Mouse (Mus musculus): ENCODE results near the gene Chrdl2. TPM values are rescaled to one million over a fixed set of nuclear protein-coding genes. Genes with fewer than 3 reads are reported as not detected.
"Not testable (repeated sequence)": the region's sequence is repeated elsewhere in the genome, so short reads cannot be mapped to it uniquely, and the experiment has no call there.

Chrdl2 gene
- 0.54 and 0.72 TPM in 2 replicates for polyA plus RNA-seq (2014; fragmentation: Nextera tagmentation; extraction: Ambion mirVana)

GRCm38 (mm10) chr7:100005790-100006189 is at the start of gene Chrdl2:
Chrdl2 (plus strand) TSS chr7:100006172.
- peak; percentile 93 for ATAC-seq (ENCODE audit: low read depth)
- WGBS, result 1% methylated on average over 29 of the region's 44 CpGs
- Histone ChIP-seq H3K27me3 (ENCODE audit: control insufficient read depth, insufficient read depth, low read length) (peaks cover 38% of the 10 kb centered on the region), H3K27ac (ENCODE audit: low read depth, low read length) (no peak within 1 kb of the TSS), H3K4me3 (ENCODE audit: low read depth, low read length) (peak within 1 kb of the TSS; percentile 41), H3K9ac (replicated peaks; ENCODE audit: low read depth, low read length) (peak within 1 kb of the TSS; percentile 51), H3K4me2 (ENCODE audit: low read depth, low read length) (peak within 1 kb of the TSS; percentile 90), H3K36me3 (ENCODE audit: control insufficient read depth, insufficient read depth, low read length) (no peaks in the 10 kb centered on the region), H3K4me1 (ENCODE audit: control insufficient read depth, insufficient read depth, low read length) (no peaks in the 10 kb centered on the region), H3K9me3 (ENCODE audit: control insufficient read depth, low read length) (no peaks in the 10 kb centered on the region; the same call in 1 of the 2 replicates)

GRCm38 (mm10) chr7:99957226-99957965 is 48.6 kb upstream of the Chrdl2 start:
- Histone ChIP-seq H3K36me3 (ENCODE audit: control insufficient read depth, insufficient read depth, low read length) (no peaks in the 10 kb centered on the region), H3K4me3 (ENCODE audit: low read depth, low read length) (no peak overlapping the region), H3K4me1 (ENCODE audit: control insufficient read depth, insufficient read depth, low read length) (peaks cover under 1% of the 10 kb centered on the region; the same call in 1 of the 2 replicates), H3K4me2 (ENCODE audit: low read depth, low read length) (no peak overlapping the region), H3K9me3 (ENCODE audit: control insufficient read depth, low read length) (no peaks in the 10 kb centered on the region), H3K27ac (ENCODE audit: low read depth, low read length) (no peak overlapping the region), H3K9ac (replicated peaks; ENCODE audit: low read depth, low read length) (no peak overlapping the region), H3K27me3 (ENCODE audit: control insufficient read depth, insufficient read depth, low read length) (no peaks in the 10 kb centered on the region)
- 64% methylated on average over 12 of the region's 12 CpGs for WGBS
- no peak for ATAC-seq (ENCODE audit: low read depth)

- H3K27ac ChIP-seq (ENCODE audit: low read depth, low read length); H3K27me3 ChIP-seq (ENCODE audit: control insufficient read depth, insufficient read depth, low read length); H3K4me2 ChIP-seq (ENCODE audit: low read depth, low read length); H3K9me3 ChIP-seq (ENCODE audit: control insufficient read depth, low read length); H3K4me3 ChIP-seq (ENCODE audit: low read depth, low read length); H3K36me3 ChIP-seq (ENCODE audit: control insufficient read depth, insufficient read depth, low read length); ATAC-seq (ENCODE audit: low read depth); H3K9ac ChIP-seq (replicated peaks; ENCODE audit: low read depth, low read length): not testable (repeated sequence)
- 94% methylated on average over 2 of the region's 2 CpGs for WGBS
- peaks cover 22% of the 10 kb centered on the region for H3K4me1 ChIP-seq (ENCODE audit: control insufficient read depth, insufficient read depth, low read length)
Observed at GRCm38 (mm10) chr7:99960571-99960970, 45.4 kb upstream of the Chrdl2 start.

DNA sequence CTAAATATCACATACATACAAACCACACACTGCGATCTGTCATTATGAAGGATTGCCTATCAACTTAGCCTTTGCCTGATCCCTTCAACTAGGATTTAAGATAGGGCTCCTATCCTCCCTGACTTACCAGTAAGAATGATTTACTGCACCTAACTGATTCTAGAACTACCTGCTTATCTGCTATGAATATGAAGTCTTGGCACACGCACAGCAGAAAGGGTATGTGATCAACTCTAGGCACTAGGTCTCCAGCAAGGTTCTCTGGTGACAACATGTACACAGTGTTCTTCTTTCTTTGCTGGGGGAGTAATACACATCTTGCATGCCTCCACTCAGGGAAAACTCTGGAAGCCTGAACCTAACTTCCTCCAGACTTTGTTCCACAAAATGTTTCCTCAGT is 44.5 kb upstream of the Chrdl2 start:
- WGBS, result 94% methylated on average over 2 of the region's 2 CpGs
- no peaks in the 10 kb centered on the region for H3K9me3 ChIP-seq (ENCODE audit: control insufficient read depth, low read length)
- peaks cover 30% of the 10 kb centered on the region for H3K4me1 ChIP-seq (ENCODE audit: control insufficient read depth, insufficient read depth, low read length)
- H3K27ac ChIP-seq (ENCODE audit: low read depth, low read length), result no peak overlapping the region
- H3K36me3 ChIP-seq (ENCODE audit: control insufficient read depth, insufficient read depth, low read length), result no peaks in the 10 kb centered on the region
- H3K4me3 ChIP-seq (ENCODE audit: low read depth, low read length), result no peak overlapping the region
- no peak overlapping the region for H3K4me2 ChIP-seq (ENCODE audit: low read depth, low read length)
- ATAC-seq (ENCODE audit: low read depth), result no peak
- no peak overlapping the region for H3K9ac ChIP-seq (replicated peaks; ENCODE audit: low read depth, low read length)
- no peaks in the 10 kb centered on the region for H3K27me3 ChIP-seq (ENCODE audit: control insufficient read depth, insufficient read depth, low read length)

GRCm38 (mm10) chr7:99962536-99963236 is 43.3 kb upstream of the Chrdl2 start:
- no peak overlapping the region for H3K4me3 ChIP-seq (ENCODE audit: low read depth, low read length)
- H3K4me1 ChIP-seq (ENCODE audit: control insufficient read depth, insufficient read depth, low read length), result peaks cover 36% of the 10 kb centered on the region
- no peak overlapping the region for H3K27ac ChIP-seq (ENCODE audit: low read depth, low read length)
- no peaks in the 10 kb centered on the region for H3K9me3 ChIP-seq (ENCODE audit: control insufficient read depth, low read length)
- H3K9ac ChIP-seq (replicated peaks; ENCODE audit: low read depth, low read length), result no peak overlapping the region
- H3K4me2 ChIP-seq (ENCODE audit: low read depth, low read length), result no peak overlapping the region
- no peaks in the 10 kb centered on the region for H3K36me3 ChIP-seq (ENCODE audit: control insufficient read depth, insufficient read depth, low read length)
- WGBS, result 62% methylated on average over 8 of the region's 8 CpGs
- no peaks in the 10 kb centered on the region for H3K27me3 ChIP-seq (ENCODE audit: control insufficient read depth, insufficient read depth, low read length)
- no peak for ATAC-seq (ENCODE audit: low read depth)

DNA sequence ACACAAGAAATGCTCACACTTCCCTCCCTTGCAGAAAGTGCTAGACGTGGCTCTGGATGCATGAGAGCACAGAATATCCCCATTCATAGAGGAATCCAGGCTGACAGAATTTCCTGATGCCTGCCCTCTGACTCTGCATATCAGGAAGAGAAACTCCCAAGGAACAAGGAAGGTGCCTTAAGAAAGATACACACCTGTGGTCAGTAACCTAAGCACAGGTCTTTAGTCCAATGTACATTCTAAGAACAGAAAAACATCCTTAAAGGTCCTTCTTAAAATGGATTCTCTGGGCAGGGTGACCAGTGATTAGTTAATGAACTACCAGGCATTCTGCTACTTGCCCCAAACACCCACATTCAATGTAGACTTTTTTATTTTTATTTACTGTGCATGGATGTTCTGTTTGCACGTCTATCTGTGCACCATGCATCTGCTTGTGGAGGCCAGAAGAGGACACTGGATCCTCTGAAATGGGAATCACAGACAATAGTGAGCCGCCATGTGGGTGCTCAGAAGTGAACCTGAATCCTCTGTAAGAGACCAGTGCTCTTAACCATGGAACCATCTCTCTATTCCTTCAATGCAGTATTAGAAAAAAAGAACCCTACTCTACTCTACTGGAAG is 42.6 kb upstream of the Chrdl2 start:
- H3K4me1 ChIP-seq (ENCODE audit: control insufficient read depth, insufficient read depth, low read length), result peaks cover 39% of the 10 kb centered on the region
- no peak overlapping the region for H3K9ac ChIP-seq (replicated peaks; ENCODE audit: low read depth, low read length)
- no peaks in the 10 kb centered on the region for H3K36me3 ChIP-seq (ENCODE audit: control insufficient read depth, insufficient read depth, low read length)
- no peaks in the 10 kb centered on the region for H3K9me3 ChIP-seq (ENCODE audit: control insufficient read depth, low read length)
- WGBS, result 76% methylated on average over 3 of the region's 3 CpGs
- no peak for ATAC-seq (ENCODE audit: low read depth)
- H3K27ac ChIP-seq (ENCODE audit: low read depth, low read length), result no peak overlapping the region
- no peak overlapping the region for H3K4me2 ChIP-seq (ENCODE audit: low read depth, low read length)
- H3K27me3 ChIP-seq (ENCODE audit: control insufficient read depth, insufficient read depth, low read length), result no peaks in the 10 kb centered on the region
- H3K4me3 ChIP-seq (ENCODE audit: low read depth, low read length), result no peak overlapping the region

DNA sequence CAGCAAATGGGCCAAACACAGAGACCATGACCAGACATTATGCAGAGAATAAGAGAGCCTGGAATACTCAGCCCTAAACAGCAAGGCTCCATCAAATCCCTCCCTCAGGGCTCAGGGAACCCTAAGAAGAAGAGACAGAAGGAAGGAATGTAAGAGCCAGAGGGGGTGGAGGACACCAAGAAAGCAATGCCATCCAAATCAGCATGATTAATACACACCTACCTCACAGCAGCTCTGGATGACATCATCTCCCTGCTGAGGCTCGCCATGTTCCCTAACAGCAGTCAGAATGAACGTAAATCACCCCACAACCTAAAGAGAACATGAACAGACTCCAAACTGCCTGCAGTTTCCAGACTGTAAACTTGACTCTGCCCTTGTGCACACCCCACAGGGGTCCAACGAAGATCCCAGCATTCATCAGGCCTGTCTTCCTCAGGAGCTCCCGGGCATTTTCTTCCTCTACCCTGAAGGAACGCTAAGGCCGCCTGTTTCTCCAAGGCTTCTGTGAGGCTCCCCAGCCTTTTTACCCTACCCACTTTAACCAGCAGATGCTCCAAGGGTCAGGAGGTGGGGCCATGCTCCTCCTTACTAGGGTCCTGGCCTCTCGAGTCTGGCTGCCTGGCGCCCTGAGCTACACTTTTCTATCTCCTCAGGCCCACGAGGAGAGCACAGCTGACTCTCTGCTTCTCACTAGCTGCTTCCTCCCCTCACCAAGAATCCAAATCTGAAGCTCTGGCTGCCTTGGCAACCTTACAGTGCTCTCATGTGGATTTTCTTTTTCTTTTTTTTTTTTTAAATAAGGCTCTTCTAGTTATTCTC is 40.7 kb upstream of the Chrdl2 start:
- H3K9me3 ChIP-seq (ENCODE audit: control insufficient read depth, low read length), result no peaks in the 10 kb centered on the region
- no peaks in the 10 kb centered on the region for H3K27me3 ChIP-seq (ENCODE audit: control insufficient read depth, insufficient read depth, low read length)
- H3K4me2 ChIP-seq (ENCODE audit: low read depth, low read length), result peak overlapping the region; percentile 40
- 6% methylated on average over 9 of the region's 9 CpGs for WGBS
- peak; percentile 84 for ATAC-seq (ENCODE audit: low read depth)
- no peaks in the 10 kb centered on the region for H3K36me3 ChIP-seq (ENCODE audit: control insufficient read depth, insufficient read depth, low read length)
- peak overlapping the region; percentile 80 for H3K27ac ChIP-seq (ENCODE audit: low read depth, low read length)
- no peak overlapping the region for H3K4me3 ChIP-seq (ENCODE audit: low read depth, low read length)
- peak overlapping the region; percentile 32 for H3K9ac ChIP-seq (replicated peaks; ENCODE audit: low read depth, low read length)
- peaks cover 47% of the 10 kb centered on the region for H3K4me1 ChIP-seq (ENCODE audit: control insufficient read depth, insufficient read depth, low read length)

DNA sequence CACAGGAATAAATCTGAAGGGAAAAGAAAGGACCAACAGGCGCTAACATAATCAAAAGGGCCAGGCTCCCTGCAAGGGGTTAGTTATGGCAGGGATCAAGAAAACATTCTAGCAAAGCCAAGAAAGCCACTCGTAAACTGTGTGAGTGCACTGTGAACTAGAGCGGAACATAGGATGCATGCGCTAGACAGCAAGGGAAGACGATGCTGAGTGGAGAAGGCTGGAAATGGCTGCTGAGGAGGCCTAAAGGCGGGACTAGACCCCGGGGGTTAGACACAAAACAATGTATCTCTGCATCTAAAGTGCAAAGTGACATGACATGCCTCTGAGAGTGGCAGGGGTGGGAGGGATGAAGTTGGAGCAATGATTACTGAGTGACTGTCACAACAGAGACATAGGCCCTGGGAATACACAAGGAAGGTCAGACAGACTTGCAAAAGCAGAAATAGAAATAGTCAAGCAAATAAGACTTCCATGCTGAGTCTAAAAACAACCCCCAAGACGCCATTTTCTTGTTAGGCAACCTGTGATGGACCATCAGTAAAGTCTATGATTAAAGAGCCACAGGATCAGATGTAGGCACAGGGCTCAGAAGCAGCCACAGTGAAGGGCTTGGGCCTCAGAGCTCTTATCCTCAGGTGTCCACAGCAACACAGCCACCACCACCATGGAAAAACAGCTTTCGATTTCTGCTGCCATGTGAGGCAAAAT is 39.8 kb upstream of the Chrdl2 start:
- H3K27me3 ChIP-seq (ENCODE audit: control insufficient read depth, insufficient read depth, low read length), result no peaks in the 10 kb centered on the region
- no peaks in the 10 kb centered on the region for H3K9me3 ChIP-seq (ENCODE audit: control insufficient read depth, low read length)
- H3K27ac ChIP-seq (ENCODE audit: low read depth, low read length), result peak overlapping the region; percentile 72
- H3K4me1 ChIP-seq (ENCODE audit: control insufficient read depth, insufficient read depth, low read length), result peaks cover 49% of the 10 kb centered on the region
- no peaks in the 10 kb centered on the region for H3K36me3 ChIP-seq (ENCODE audit: control insufficient read depth, insufficient read depth, low read length)
- ATAC-seq (ENCODE audit: low read depth), result no peak; the same call in 1 of the 2 replicates
- no peak overlapping the region for H3K9ac ChIP-seq (replicated peaks; ENCODE audit: low read depth, low read length)
- H3K4me2 ChIP-seq (ENCODE audit: low read depth, low read length), result no peak overlapping the region
- no peak overlapping the region for H3K4me3 ChIP-seq (ENCODE audit: low read depth, low read length)
- WGBS, result 23% methylated on average over 9 of the region's 9 CpGs

Measured in neural tube, embryonic 14.5 days (tissue).